Mouse (Mus musculus) liver, adult 2 months (tissue): ENCODE measurements at regions not wholly inside any gene's neighbourhood (a gene's known extent, or its start where the extent isn't known, plus 50 kb on each side); places are given as distances from the start of the nearest gene placed in this dataset.
"Not testable (repeated sequence)": the region's sequence is repeated elsewhere in the genome, so short reads cannot be mapped to it uniquely, and the experiment has no call there.

Source experiments
- CTCF ChIP-seq: fragments of 200-500 bp; IDR thresholded peaks from 2 replicates; pipeline ENCODE4 v1.5.1; 2011; ENCODE audit warnings: low read depth, low read length, control low read depth
- POLR2A ChIP-seq: fragments of 200-500 bp; IDR thresholded peaks from 2 replicates; pipeline ENCODE4 v1.6.1; 2011; ENCODE audit warnings: low read length, control low read depth; ENCODE audit not compliant: insufficient read depth; ENCODE audit errors: extremely low read depth

GRCm38 (mm10) chr19:35485616-35486015, 563.5 kb downstream of the Kif20b start:
- not testable (repeated sequence) for TF ChIP-seq CTCF, POLR2A
